13 mouse cellular contexts compared by ENCODE assay signal in the genomic region with DNA sequence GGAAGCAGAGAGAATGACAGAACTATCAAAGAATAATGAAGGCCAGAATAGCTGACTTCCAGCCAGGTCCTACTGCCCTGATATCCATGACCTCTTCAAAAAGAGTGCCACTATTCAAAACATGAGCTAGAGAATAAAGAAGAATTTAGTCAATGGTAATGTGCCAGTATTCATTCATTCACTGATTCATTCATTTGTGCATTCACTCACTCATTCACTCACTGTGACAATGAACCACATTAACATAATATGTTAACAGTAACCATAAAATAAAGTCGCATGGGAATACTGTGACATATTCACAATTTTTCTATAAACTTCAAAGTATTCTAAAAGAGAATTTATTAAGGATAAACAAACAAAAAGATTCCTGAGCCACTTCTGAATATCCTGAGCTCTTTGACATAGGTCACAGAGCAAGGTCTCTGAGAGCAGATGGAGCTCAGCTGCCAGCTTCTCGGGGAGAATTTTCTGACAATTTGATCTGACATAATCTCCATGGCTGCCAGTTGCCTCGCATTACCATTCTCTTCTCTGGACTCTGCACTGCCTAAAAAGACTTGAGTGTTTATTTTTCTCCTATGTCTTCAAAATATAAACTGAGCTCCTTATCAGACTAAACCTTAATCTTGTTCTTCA.
DNase-seq lines count a peak whose midpoint lies in the region; ATAC-seq lines count a peak whose summit lies in the region.
"Had no signal": no experiment of that assay in that cellular context is flagged by ENCODE, and none has a peak within 500 bp of the region (broad histone marks: within the 10 kb centered on the region; RNA-seq: fewer than 3 reads in every experiment).

No protein-coding gene starts in this region.

- no peak overlapping the region for H3K4me2 ChIP-seq in hindbrain, embryonic 14.5 days (replicated peaks)
- no peak overlapping the region for H3K4me2 ChIP-seq in midbrain, embryonic 16.5 days (ENCODE audit: low read length)
- no peak overlapping the region for H3K4me2 ChIP-seq in forebrain, embryonic 13.5 days
- H3K4me2 ChIP-seq: liver, embryonic 11.5 days; lung, embryonic 15.5 days had no signal

- peak; percentile 7 for DNase-seq in adrenal gland, postnatal 14 days
- no peak for DNase-seq in adrenal gland, adult 8-10 months
- peak; percentile 13 for DNase-seq in kidney, postnatal 10 days
- DNase-seq in kidney, adult 18-20 months, result no peak
- DNase-seq in hindbrain, embryonic 14.5 days (ENCODE audit: low spot score), result peak; percentile 45
- DNase-seq: thymus, postnatal 4 days had no signal

- 25% methylated on average over 3 of the region's 3 CpGs for WGBS in hindbrain, embryonic 14.5 days
- 26% methylated on average over 3 of the region's 3 CpGs for WGBS in midbrain, embryonic 16.5 days
- 60% methylated on average over 3 of the region's 3 CpGs for WGBS in forebrain, embryonic 13.5 days

- ATAC-seq in hindbrain, embryonic 14.5 days (ENCODE audit: low FRiP score), result peak; percentile 71; the same call in 1 of the 2 replicates
- ATAC-seq in midbrain, embryonic 16.5 days, result peak; percentile 42; the same call in 1 of the 2 replicates
- ATAC-seq in forebrain, embryonic 13.5 days, result no peak
- no peak for ATAC-seq in CD4-positive, CD25-positive, alpha-beta regulatory T cell, adult 4 months

- H3K4me3 ChIP-seq in hindbrain, embryonic 14.5 days (replicated peaks; ENCODE audit: low read length), result no peak overlapping the region
- H3K4me3 ChIP-seq in midbrain, embryonic 16.5 days (ENCODE audit: low read depth, low read length), result no peak overlapping the region
- no peak overlapping the region for H3K4me3 ChIP-seq in forebrain, embryonic 13.5 days
- H3K4me3 ChIP-seq: erythroblast, embryonic 14.5 days; layer of hippocampus, adult 2 months; lung, embryonic 15.5 days had no signal

- H3K36me3 ChIP-seq in hindbrain, embryonic 14.5 days (replicated peaks; ENCODE audit: control insufficient read depth, insufficient read depth), result no peaks in the 10 kb centered on the region
- no peaks in the 10 kb centered on the region for H3K36me3 ChIP-seq in midbrain, embryonic 16.5 days (ENCODE audit: control insufficient read depth, insufficient read depth, low read length)
- H3K36me3 ChIP-seq in forebrain, embryonic 13.5 days (ENCODE audit: poor library complexity, severe bottlenecking), result no peaks in the 10 kb centered on the region
- H3K36me3 ChIP-seq: lung, embryonic 15.5 days had no signal

- no peaks in the 10 kb centered on the region for H3K4me1 ChIP-seq in hindbrain, embryonic 14.5 days (replicated peaks; ENCODE audit: control insufficient read depth, insufficient read depth, low read length)
- no peaks in the 10 kb centered on the region for H3K4me1 ChIP-seq in midbrain, embryonic 16.5 days (ENCODE audit: control insufficient read depth, insufficient read depth, low read length)
- H3K4me1 ChIP-seq in forebrain, embryonic 13.5 days, result no peaks in the 10 kb centered on the region
- H3K4me1 ChIP-seq: lung, embryonic 15.5 days had no signal

- no peak overlapping the region for H3K27ac ChIP-seq in hindbrain, embryonic 14.5 days
- H3K27ac ChIP-seq in midbrain, embryonic 16.5 days (ENCODE audit: low read length), result no peak overlapping the region
- no peak overlapping the region for H3K27ac ChIP-seq in forebrain, embryonic 13.5 days
- H3K27ac ChIP-seq: layer of hippocampus, adult 2 months; lung, embryonic 15.5 days had no signal

- H3K9ac ChIP-seq in hindbrain, embryonic 14.5 days, result no peak overlapping the region
- H3K9ac ChIP-seq in midbrain, embryonic 16.5 days (ENCODE audit: low read depth, low read length), result no peak overlapping the region
- H3K9ac ChIP-seq in forebrain, embryonic 13.5 days, result no peak overlapping the region
- H3K9ac ChIP-seq: lung, embryonic 15.5 days had no signal

- no peaks in the 10 kb centered on the region for H3K9me3 ChIP-seq in hindbrain, embryonic 14.5 days (ENCODE audit: control insufficient read depth, low read length)
- H3K9me3 ChIP-seq in midbrain, embryonic 16.5 days (replicated peaks; ENCODE audit: control insufficient read depth, low read length, poor library complexity, severe bottlenecking), result no peaks in the 10 kb centered on the region
- H3K9me3 ChIP-seq in forebrain, embryonic 13.5 days (replicated peaks), result no peaks in the 10 kb centered on the region
- H3K9me3 ChIP-seq: lung, embryonic 15.5 days had no signal

- no peaks in the 10 kb centered on the region for H3K27me3 ChIP-seq in hindbrain, embryonic 14.5 days (ENCODE audit: control insufficient read depth, insufficient read depth, low read length)
- no peaks in the 10 kb centered on the region for H3K27me3 ChIP-seq in midbrain, embryonic 16.5 days (ENCODE audit: control insufficient read depth, insufficient read depth, low read depth, low read length)
- no peaks in the 10 kb centered on the region for H3K27me3 ChIP-seq in forebrain, embryonic 13.5 days
- H3K27me3 ChIP-seq: lung, embryonic 15.5 days had no signal

Comparison
In these comparisons a context has a peak if more than half of its experiments do, and no peak if none do; other contexts are left out.
1. DNase-seq: peak in adrenal gland, postnatal 14 days (single experiment), kidney, postnatal 10 days (single experiment) and hindbrain, embryonic 14.5 days (single experiment); none in adrenal gland, adult 8-10 months (single experiment) and kidney, adult 18-20 months (single experiment).
2. ATAC-seq: peak in hindbrain, embryonic 14.5 days (single experiment) and midbrain, embryonic 16.5 days (single experiment); none in forebrain, embryonic 13.5 days (single experiment) and CD4-positive, CD25-positive, alpha-beta regulatory T cell, adult 4 months (single experiment).